Mouse (Mus musculus) intestine, embryonic 16.5 days (tissue): ENCODE measurements around the gene Adgre1. TPM values are rescaled to one million over a fixed set of nuclear protein-coding genes. Genes with fewer than 3 reads are reported as not detected.

ENCODE experiments used
- ATAC-seq: fragments of 200-750 bp; cut with Nextera tagmentation; 2 replicates; pipeline ENCODE4 v1.8.0; 2017; ENCODE audit warnings: moderate TSS enrichment, moderate library complexity
- H3K27ac ChIP-seq: fragments of 300-500 bp; sonication (generic); 2 replicates; pipeline ENCODE4 v1.5.1; 2014; ENCODE audit warnings: mild to moderate bottlenecking, low read length
- H3K27me3 ChIP-seq: fragments of 300-500 bp; sonication (generic); replicated peaks from 2 replicates; pipeline ENCODE4 v1.6.1; 2014; ENCODE audit warnings: low read length, control low read depth, mixed read lengths; ENCODE audit not compliant: control insufficient read depth, insufficient read depth
- H3K36me3 ChIP-seq: fragments of 300-500 bp; sonication (generic); 2 replicates; pipeline ENCODE4 v1.6.1; 2014; ENCODE audit warnings: low read length, control low read depth; ENCODE audit not compliant: control insufficient read depth, insufficient read depth
- H3K4me1 ChIP-seq: fragments of 300-500 bp; sonication (generic); 2 replicates; pipeline ENCODE4 v1.6.1; 2014; ENCODE audit warnings: low read length, control low read depth, mixed read lengths; ENCODE audit not compliant: control insufficient read depth, insufficient read depth
- H3K4me2 ChIP-seq: fragments of 300-500 bp; sonication (generic); 2 replicates; pipeline ENCODE4 v1.6.1; 2014; ENCODE audit warnings: low read depth, low read length, control low read depth
- H3K4me3 ChIP-seq: fragments of 300-500 bp; sonication (generic); 2 replicates; pipeline ENCODE4 v1.5.1; 2014; ENCODE audit warnings: mild to moderate bottlenecking, low read length
- H3K9ac ChIP-seq: fragments of 300-500 bp; sonication (generic); 2 replicates; pipeline ENCODE4 v1.6.1; 2014; ENCODE audit warnings: low read depth, low read length
- H3K9me3 ChIP-seq: fragments of 300-500 bp; sonication (generic); 2 replicates; pipeline ENCODE4 v1.6.1; 2016; ENCODE audit warnings: low read length, control low read depth; ENCODE audit not compliant: control insufficient read depth
- WGBS: fragments of 180-500 bp; shearing (Covaris S2); extraction: QIAGEN DNeasy Blood & Tissue Kit; methylation state at CpG from one replicate; pipeline ENCODE4 v1.1.7; 2014; 5-methylcytosine and 5-hydroxymethylcytosine counted together
- polyA plus RNA-seq: library from polyadenylated mRNA; unstranded; fragments of >200 nt; fragmentation: Nextera tagmentation; extraction: Ambion mirVana; gene quantifications from 2 replicates; pipeline ENCODE4 v1.2.1, GENCODE M21; 2015

The Adgre1 gene
- polyA plus RNA-seq, 1 experiment from 2014 or later = 6.3 TPM

- Histone ChIP-seq H3K9ac (no peak overlapping the region), H3K4me1 (no peaks in the 10 kb centered on the region), H3K27ac (no peak overlapping the region), H3K4me2 (no peak overlapping the region), H3K27me3 (0 out of 2 replicates have a peak, but pooled peaks cover 2% of the 10 kb centered on the region), H3K36me3 (no peaks in the 10 kb centered on the region), H3K9me3 (no peaks in the 10 kb centered on the region), H3K4me3 (no peak overlapping the region)
- WGBS = 8% methylated on average over 11 of the region's 11 CpGs
- peak; percentile 91 for ATAC-seq
Measured at GRCm38 (mm10) chr17:57335673-57336303, 22.7 kb upstream of the Adgre1 start.

GRCm38 (mm10) chr17:57337996-57338395 lies 20.5 kb upstream of the Adgre1 start:
- H3K36me3 ChIP-seq = no peaks in the 10 kb centered on the region
- no peak overlapping the region for H3K4me2 ChIP-seq
- no peaks in the 10 kb centered on the region for H3K4me1 ChIP-seq
- H3K9ac ChIP-seq = no peak overlapping the region
- H3K27me3 ChIP-seq = 0 out of 2 replicates have a peak, but pooled peaks cover 2% of the 10 kb centered on the region
- H3K9me3 ChIP-seq = no peaks in the 10 kb centered on the region
- ATAC-seq = no peak
- H3K4me3 ChIP-seq = no peak overlapping the region
- H3K27ac ChIP-seq = no peak overlapping the region
- 85% methylated on average over 10 of the region's 10 CpGs for WGBS

GRCm38 (mm10) chr17:57339298-57339697 lies 19.2 kb upstream of the Adgre1 start:
- WGBS = 73% methylated on average over 9 of the region's 9 CpGs
- no peak for ATAC-seq
- Histone ChIP-seq H3K27ac (no peak overlapping the region), H3K36me3 (no peaks in the 10 kb centered on the region), H3K4me2 (no peak overlapping the region), H3K4me3 (no peak overlapping the region), H3K9me3 (no peaks in the 10 kb centered on the region), H3K9ac (no peak overlapping the region), H3K27me3 (0 out of 2 replicates have a peak, but pooled peaks cover 2% of the 10 kb centered on the region), H3K4me1 (no peaks in the 10 kb centered on the region)

GRCm38 (mm10) chr17:57341568-57341967 lies 16.9 kb upstream of the Adgre1 start:
- Histone ChIP-seq H3K27ac (no peak overlapping the region), H3K9ac (no peak overlapping the region), H3K4me2 (no peak overlapping the region), H3K27me3 (0 out of 2 replicates have a peak, but pooled peaks cover 2% of the 10 kb centered on the region), H3K4me1 (no peaks in the 10 kb centered on the region), H3K36me3 (no peaks in the 10 kb centered on the region), H3K9me3 (no peaks in the 10 kb centered on the region), H3K4me3 (no peak overlapping the region)
- no peak for ATAC-seq
- WGBS = 58% methylated on average over 4 of the region's 4 CpGs

GRCm38 (mm10) chr17:57344029-57344707 lies 14.3 kb upstream of the Adgre1 start:
- no peaks in the 10 kb centered on the region for H3K27me3 ChIP-seq
- no peaks in the 10 kb centered on the region for H3K4me1 ChIP-seq
- ATAC-seq = no peak
- H3K4me3 ChIP-seq = no peak overlapping the region
- no peak overlapping the region for H3K9ac ChIP-seq
- no peak overlapping the region for H3K27ac ChIP-seq
- H3K36me3 ChIP-seq = no peaks in the 10 kb centered on the region
- H3K9me3 ChIP-seq = no peaks in the 10 kb centered on the region
- 74% methylated on average over 2 of the region's 2 CpGs for WGBS
- H3K4me2 ChIP-seq = no peak overlapping the region

GRCm38 (mm10) chr17:57347017-57347416 lies 11.5 kb upstream of the Adgre1 start:
- Histone ChIP-seq H3K27me3 (no peaks in the 10 kb centered on the region), H3K4me2 (no peak overlapping the region), H3K4me1 (no peaks in the 10 kb centered on the region), H3K4me3 (no peak overlapping the region), H3K36me3 (no peaks in the 10 kb centered on the region), H3K9me3 (no peaks in the 10 kb centered on the region), H3K9ac (no peak overlapping the region), H3K27ac (no peak overlapping the region)
- no peak for ATAC-seq
- WGBS = 63% methylated on average over 6 of the region's 6 CpGs

DNA sequence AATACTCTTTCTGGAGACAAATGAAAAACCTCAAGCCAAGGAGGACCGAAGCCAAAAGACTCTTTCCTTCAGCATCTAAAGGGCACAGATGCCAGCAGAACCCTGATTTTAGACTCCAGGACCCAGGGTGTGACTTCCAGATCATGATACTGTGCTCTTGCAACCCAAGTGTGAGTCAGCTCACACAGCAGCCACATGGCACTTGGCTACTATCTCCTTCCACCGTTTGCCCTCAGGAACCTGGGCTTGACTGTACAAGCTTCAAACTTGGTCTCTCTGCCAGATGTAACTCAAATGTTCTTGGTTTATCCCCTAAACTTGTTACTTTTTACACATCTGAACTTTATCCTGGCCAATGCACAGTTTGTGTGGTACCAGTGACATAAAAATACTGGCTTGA lies 10.7 kb upstream of the Adgre1 start:
- 77% methylated on average over 2 of the region's 2 CpGs for WGBS
- Histone ChIP-seq H3K27ac (no peak overlapping the region), H3K4me1 (no peaks in the 10 kb centered on the region), H3K9me3 (no peaks in the 10 kb centered on the region), H3K4me3 (no peak overlapping the region), H3K27me3 (no peaks in the 10 kb centered on the region), H3K36me3 (no peaks in the 10 kb centered on the region), H3K4me2 (no peak overlapping the region), H3K9ac (no peak overlapping the region)
- ATAC-seq = no peak

GRCm38 (mm10) chr17:57349067-57349466 lies 9.4 kb upstream of the Adgre1 start:
- ATAC-seq = no peak
- Histone ChIP-seq H3K36me3 (no peaks in the 10 kb centered on the region), H3K27ac (no peak overlapping the region), H3K9me3 (no peaks in the 10 kb centered on the region), H3K4me1 (no peaks in the 10 kb centered on the region), H3K27me3 (no peaks in the 10 kb centered on the region), H3K9ac (no peak overlapping the region), H3K4me3 (no peak overlapping the region), H3K4me2 (no peak overlapping the region)
- WGBS = 80% methylated on average over 5 of the region's 5 CpGs

- ATAC-seq = no peak
- 82% methylated on average over 5 of the region's 5 CpGs for WGBS
- Histone ChIP-seq H3K4me1 (no peaks in the 10 kb centered on the region), H3K36me3 (no peaks in the 10 kb centered on the region), H3K27me3 (no peaks in the 10 kb centered on the region), H3K9ac (no peak overlapping the region), H3K9me3 (no peaks in the 10 kb centered on the region), H3K4me3 (no peak overlapping the region), H3K27ac (no peak overlapping the region), H3K4me2 (no peak overlapping the region)
Measured at GRCm38 (mm10) chr17:57350212-57350611, 8.3 kb upstream of the Adgre1 start.
